Mouse (Mus musculus) CH12.LX (cell line): ENCODE data around the gene Pa2g4. TPM values are rescaled to one million over a fixed set of nuclear protein-coding genes. Genes with fewer than 3 reads are reported as not detected.

Experiments
- DNase-seq: peaks from one replicate; pipeline ENCODE4 v3.0.0-alpha.2; 2013; ENCODE audit errors: extremely low read depth
- H3K27ac ChIP-seq: 2 replicates; pipeline ENCODE4 v1.5.1; 2012; ENCODE audit warnings: low read depth, mild to moderate bottlenecking, control low read depth, moderate library complexity; ENCODE audit not compliant: insufficient read depth
- H3K27me3 ChIP-seq: replicated peaks from 2 replicates; pipeline ENCODE3; 2012; ENCODE audit warnings: inconsistent platforms
- H3K36me3 ChIP-seq, 2 experiments: replicated peaks in 1 of 2; 2 replicates each; pipeline versions ENCODE3 to v1.6.1; 2012; ENCODE audit warnings: inconsistent platforms in 1 of 2, low read length in 1 of 2, mild to moderate bottlenecking in 1 of 2, mixed read lengths in 1 of 2, moderate library complexity in 1 of 2; ENCODE audit not compliant: control insufficient read depth in 1 of 2, insufficient read depth in 1 of 2
- H3K4me1 ChIP-seq, 2 experiments: 2 replicates each; pipeline ENCODE4 v1.6.1; 2012; ENCODE audit warnings: inconsistent platforms in 1 of 2, moderate library complexity in 1 of 2; ENCODE audit not compliant: insufficient read depth in 2 of 2, control insufficient read depth in 1 of 2
- H3K4me2 ChIP-seq: 2 replicates; pipeline ENCODE4 v1.6.1; 2012; ENCODE audit warnings: low read depth, mild to moderate bottlenecking, control low read depth; ENCODE audit not compliant: poor library complexity, insufficient read depth, severe bottlenecking
- H3K4me3 ChIP-seq, 3 experiments: fragments of 150-350 bp in 1 of 3; sonication (generic) in 1 of 3; replicated peaks in 1 of 3; 2 replicates each; pipeline versions ENCODE3 to v1.5.1; 2011 to 2012; ENCODE audit warnings: low read depth in 2 of 3, low read length in 2 of 3, mild to moderate bottlenecking in 2 of 3, moderate library complexity in 2 of 3, control low read depth in 1 of 3, improper control_type of control experiment in 1 of 3, inconsistent platforms in 1 of 3, mixed read lengths in 1 of 3; ENCODE audit not compliant: poor library complexity in 1 of 3
- H3K79me2 ChIP-seq: replicated peaks from 2 replicates; pipeline ENCODE4 v1.6.1; 2012; ENCODE audit warnings: mild to moderate bottlenecking, moderate library complexity; ENCODE audit not compliant: control insufficient read depth, poor library complexity, insufficient read depth, severe bottlenecking; ENCODE audit errors: extremely low read depth
- H3K9ac ChIP-seq: 2 replicates; pipeline ENCODE4 v1.6.1; 2012; ENCODE audit warnings: low read depth, mild to moderate bottlenecking, control low read depth, moderate library complexity; ENCODE audit not compliant: insufficient read depth
- H3K9me3 ChIP-seq: replicated peaks from 2 replicates; pipeline ENCODE3; 2012; ENCODE audit warnings: low read length, inconsistent platforms, mixed read lengths
- BHLHE40 ChIP-seq: IDR thresholded peaks from 2 replicates; pipeline ENCODE4 v1.6.1; 2011; ENCODE audit warnings: mild to moderate bottlenecking, low read depth, low read length, improper control_type of control experiment
- CHD1 ChIP-seq: IDR thresholded peaks from 2 replicates; pipeline ENCODE4 v1.6.1; 2012; ENCODE audit warnings: low read depth, low read length, improper control_type of control experiment, inconsistent platforms
- CHD2 ChIP-seq: IDR thresholded peaks from 2 replicates; pipeline ENCODE4 v1.6.1; 2011; ENCODE audit warnings: low read length, improper control_type of control experiment
- CTCF ChIP-seq, 2 experiments: IDR thresholded peaks in 1 of 2; conservative IDR thresholded peaks in 1 of 2; 2 replicates each; pipeline ENCODE4 v1.5.1; 2011 to 2012; ENCODE audit warnings: low read depth in 2 of 2, low read length in 2 of 2, improper control_type of control experiment in 1 of 2, inconsistent platforms in 1 of 2, mild to moderate bottlenecking in 1 of 2, moderate library complexity in 1 of 2
- ELF1 ChIP-seq: IDR thresholded peaks from 2 replicates; pipeline ENCODE4 v1.6.1; 2014; ENCODE audit warnings: low read depth, mild to moderate bottlenecking, inconsistent platforms, low read length, improper control_type of control experiment
- EP300 ChIP-seq: IDR thresholded peaks from 2 replicates; pipeline ENCODE4 v1.6.1; 2011; ENCODE audit warnings: low read length, improper control_type of control experiment
- GABPA ChIP-seq: IDR thresholded peaks from 2 replicates; pipeline ENCODE4 v1.6.1; 2012; ENCODE audit warnings: low read depth, low read length, improper control_type of control experiment, inconsistent platforms; ENCODE audit not compliant: insufficient replicate concordance
- HCFC1 ChIP-seq: IDR thresholded peaks from 2 replicates; pipeline ENCODE4 v1.6.1; 2012; ENCODE audit warnings: low read depth, mild to moderate bottlenecking, inconsistent platforms, low read length, improper control_type of control experiment
- IRF4 ChIP-seq: IDR thresholded peaks from 2 replicates; pipeline ENCODE4 v1.6.1; 2014; ENCODE audit warnings: low read depth, mild to moderate bottlenecking, inconsistent platforms, low read length, improper control_type of control experiment
- JUND ChIP-seq: conservative IDR thresholded peaks from 2 replicates; pipeline ENCODE4 v1.6.1; 2011; ENCODE audit warnings: low read depth, low read length, improper control_type of control experiment
- KAT2A ChIP-seq: IDR thresholded peaks from 2 replicates; pipeline ENCODE4 v1.6.1; 2012; ENCODE audit warnings: low read length, improper control_type of control experiment, inconsistent platforms; ENCODE audit not compliant: insufficient replicate concordance
- MAX ChIP-seq: IDR thresholded peaks from 2 replicates; pipeline ENCODE4 v1.6.1; 2011; ENCODE audit warnings: low read length, improper control_type of control experiment
- MAZ ChIP-seq: IDR thresholded peaks from 2 replicates; pipeline ENCODE4 v1.6.1; 2012; ENCODE audit warnings: low read depth, mild to moderate bottlenecking, inconsistent platforms, low read length, improper control_type of control experiment, moderate library complexity
- MEF2A ChIP-seq: IDR thresholded peaks from 2 replicates; pipeline ENCODE4 v1.6.1; 2014; ENCODE audit warnings: low read depth, mild to moderate bottlenecking, inconsistent platforms, low read length, improper control_type of control experiment, borderline replicate concordance
- MXI1 ChIP-seq: IDR thresholded peaks from 2 replicates; pipeline ENCODE4 v1.6.1; 2011; ENCODE audit warnings: mild to moderate bottlenecking, low read depth, low read length, improper control_type of control experiment
- MYC ChIP-seq: IDR thresholded peaks from 2 replicates; pipeline ENCODE4 v1.6.1; 2011; ENCODE audit warnings: low read depth, mild to moderate bottlenecking, improper control_type of control experiment, low read length
- NELFE ChIP-seq: IDR thresholded peaks from 2 replicates; pipeline ENCODE4 v1.6.1; 2011; ENCODE audit warnings: low read depth, low read length, improper control_type of control experiment
- NRF1 ChIP-seq: IDR thresholded peaks from 2 replicates; pipeline ENCODE4 v1.6.1; 2014; ENCODE audit warnings: low read depth, mild to moderate bottlenecking, inconsistent platforms, low read length, improper control_type of control experiment, moderate library complexity
- PAX5 ChIP-seq: IDR thresholded peaks from 2 replicates; pipeline ENCODE4 v1.6.1; 2012; ENCODE audit warnings: low read length, inconsistent platforms, mixed read lengths
- RAD21 ChIP-seq: IDR thresholded peaks from 2 replicates; pipeline ENCODE4 v1.6.1; 2011; ENCODE audit warnings: low read depth, mild to moderate bottlenecking, low read length, improper control_type of control experiment, moderate library complexity
- RCOR1 ChIP-seq: conservative IDR thresholded peaks from 2 replicates; pipeline ENCODE4 v1.6.1; 2012; ENCODE audit warnings: low read depth, mild to moderate bottlenecking, inconsistent platforms, low read length, improper control_type of control experiment
- SMC3 ChIP-seq: IDR thresholded peaks from 2 replicates; pipeline ENCODE4 v1.6.1; 2011; ENCODE audit warnings: low read depth, low read length, improper control_type of control experiment
- TBP ChIP-seq: conservative IDR thresholded peaks from 2 replicates; pipeline ENCODE4 v1.6.1; 2011; ENCODE audit warnings: low read depth, low read length, improper control_type of control experiment
- UBTF ChIP-seq: IDR thresholded peaks from 2 replicates; pipeline ENCODE4 v1.6.1; 2012; ENCODE audit warnings: low read depth, mild to moderate bottlenecking, inconsistent platforms, low read length, improper control_type of control experiment, moderate library complexity
- USF1 ChIP-seq: IDR thresholded peaks from 2 replicates; pipeline ENCODE4 v1.6.1; 2014; ENCODE audit warnings: low read depth, mild to moderate bottlenecking, inconsistent platforms, low read length, improper control_type of control experiment
- USF2 ChIP-seq: conservative IDR thresholded peaks from 2 replicates; pipeline ENCODE4 v1.6.1; 2011; ENCODE audit warnings: low read depth, low read length, improper control_type of control experiment
- ZC3H11A ChIP-seq: IDR thresholded peaks from 2 replicates; pipeline ENCODE4 v1.6.1; 2012; ENCODE audit warnings: low read depth, mild to moderate bottlenecking, inconsistent platforms, low read length, improper control_type of control experiment
- dilution Hi-C: fragments of 300-500 bp; cut with MboI; formaldehyde crosslinking; loops from 2 replicates; pipeline ENCODE4 v1.14.3; 2020; ENCODE audit warnings: low sequenced_read_pairs; ENCODE audit not compliant: extremely low pct_unique_long_range_greater_than_20kb, extremely low pct_ligation_motif_present
- in situ Hi-C: fragments of 300-500 bp; cut with MboI; formaldehyde crosslinking; loops from 3 replicates; pipeline ENCODE4 v1.14.3; 2019; ENCODE audit warnings: low sequenced_read_pairs, low pct_ligation_motif_present, low pct_unique_long_range_greater_than_20kb, mixed read lengths
- polyA plus RNA-seq: library from polyadenylated mRNA; unstranded; fragments of >175 nt; gene quantifications from 2 replicates; pipeline ENCODE4 v1.2.1, GENCODE M21; 2012; ENCODE audit warnings: low read depth; ENCODE audit not compliant: insufficient read length
- total RNA-seq, 2 experiments: library from RNA; depleted of rRNA; stranded (reverse); fragments of 300-350 nt in 1 of 2; fragments of >200 nt in 1 of 2; gene quantifications; 2 replicates each; pipeline ENCODE4 v1.2.3; 2012 to 2014

The Pa2g4 gene
- total and polyA plus RNA-seq, 3 experiments: 129 to 550 (median 133) TPM

DNA sequence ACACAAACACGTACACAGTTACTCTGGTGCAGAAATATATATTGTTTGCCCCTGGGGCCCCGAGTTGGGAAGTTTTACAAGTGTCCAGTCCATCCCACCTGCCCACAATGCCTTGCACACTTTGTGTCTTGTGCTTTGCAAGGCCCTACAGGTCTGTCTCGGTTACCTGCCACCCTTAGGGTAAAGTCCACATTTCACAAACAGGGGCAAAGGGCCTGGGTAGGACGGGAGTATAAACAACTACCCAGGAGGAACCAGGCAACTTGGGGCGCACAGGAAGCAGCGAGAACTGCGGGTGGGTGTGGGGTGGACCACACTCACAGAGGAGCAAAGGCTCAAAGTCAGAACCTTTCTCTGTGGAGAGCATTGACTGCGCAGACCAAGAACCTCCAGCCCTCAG lies 21.9 kb upstream of the Pa2g4 start:
- no peaks in the 10 kb centered on the region for H3K36me3 ChIP-seq
- H3K4me2 ChIP-seq: no peak overlapping the region
- H3K4me3 ChIP-seq: no peak overlapping the region
- peaks cover 0 to 26% of the 10 kb centered on the region in 2 experiments; a peak in 2 of 4 replicates for H3K4me1 ChIP-seq
- no peaks in the 10 kb centered on the region for H3K79me2 ChIP-seq
- in situ Hi-C loops (no loop called here), dilution Hi-C loops (no loop called here)
- TF ChIP-seq NELFE: no peak
- peaks cover 74% of the 10 kb centered on the region for H3K27me3 ChIP-seq
- H3K27ac ChIP-seq: no peak overlapping the region
- H3K9me3 ChIP-seq: no peaks in the 10 kb centered on the region
- H3K9ac ChIP-seq: no peak overlapping the region
- DNase-seq: no peak

- Histone ChIP-seq H3K9me3 (no peaks in the 10 kb centered on the region), H3K79me2 (no peaks in the 10 kb centered on the region), H3K4me2 (peak overlapping the region; percentile 21; the same call in 1 of the 2 replicates), H3K36me3 (no peaks in the 10 kb centered on the region), H3K27ac (no peak overlapping the region), H3K9ac (no peak overlapping the region), H3K27me3 (peaks cover 69% of the 10 kb centered on the region), H3K4me3 (no peak overlapping the region), H3K4me1 (peaks cover 0 to 26% of the 10 kb centered on the region in 2 experiments; a peak in 2 of 4 replicates)
- no peak for TF ChIP-seq MAX
- TF ChIP-seq RAD21: no peak
- TF ChIP-seq HCFC1: no peak
- TF ChIP-seq ELF1: no peak
- TF ChIP-seq TBP: no peak
- no peak for TF ChIP-seq MEF2A
- no peak for TF ChIP-seq CHD1
- no peak for TF ChIP-seq CHD2
- no peak for TF ChIP-seq SMC3
- no peak for TF ChIP-seq MYC
- no peak for TF ChIP-seq MAZ
- DNase-seq: no peak
- dilution Hi-C loops (no loop called here), in situ Hi-C loops (no loop called here)
Observed at GRCm38 (mm10) chr10:128587120-128587519, 21.3 kb upstream of the Pa2g4 start.

DNA sequence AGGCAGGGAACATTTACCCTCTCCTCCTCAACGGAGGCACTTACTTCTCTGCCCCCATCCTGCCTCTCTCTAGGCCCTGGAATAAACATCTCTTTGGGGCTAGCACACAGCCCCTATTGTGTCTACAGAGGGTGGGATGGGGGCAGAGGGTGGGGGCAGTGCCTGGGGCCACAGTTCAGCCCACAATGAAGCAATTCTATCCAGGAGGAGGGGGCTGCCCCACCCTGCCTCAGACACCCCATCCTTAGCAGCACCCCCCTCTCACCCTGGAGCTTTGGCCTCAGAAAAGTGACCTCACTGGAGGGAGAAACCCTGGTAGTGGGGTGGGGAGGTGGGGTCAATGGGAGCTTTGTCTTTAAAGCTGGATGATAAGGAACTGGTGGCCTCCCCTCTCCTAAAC lies 20.8 kb upstream of the Pa2g4 start:
- in situ Hi-C loops: no loop called here
- dilution Hi-C loops: no loop called here

More for the DNA sequence above, 20.8 kb upstream of the Pa2g4 start:
- Histone ChIP-seq H3K4me3 (no peak overlapping the region), H3K36me3 (no peaks in the 10 kb centered on the region), H3K27me3 (peaks cover 70% of the 10 kb centered on the region), H3K27ac (no peak overlapping the region), H3K4me2 (no peak overlapping the region), H3K9me3 (no peaks in the 10 kb centered on the region), H3K79me2 (no peaks in the 10 kb centered on the region), H3K9ac (no peak overlapping the region), H3K4me1 (peaks cover 0 to 26% of the 10 kb centered on the region in 2 experiments; a peak in 2 of 4 replicates)
- TF ChIP-seq JUND: no peak
- TF ChIP-seq IRF4: no peak
- TF ChIP-seq CTCF (conservative IDR thresholded peaks at IDR 0.05 in 1 of 2, IDR thresholded peaks at IDR 0.05 in 1 of 2; ENCODE audit: low read depth in 2 of 2, low read length in 2 of 2): no peak
- TF ChIP-seq MXI1: no peak
- TF ChIP-seq RAD21: no peak
- TF ChIP-seq KAT2A: no peak
- no peak for TF ChIP-seq UBTF
- no peak for TF ChIP-seq USF2
- TF ChIP-seq ZC3H11A: no peak
- TF ChIP-seq BHLHE40: no peak
- no peak for TF ChIP-seq MAZ
- TF ChIP-seq NRF1: no peak
- no peak for TF ChIP-seq EP300
- no peak for TF ChIP-seq USF1
- TF ChIP-seq GABPA: no peak
- TF ChIP-seq PAX5: no peak
- TF ChIP-seq CHD2: no peak
- TF ChIP-seq CHD1: no peak
- no peak for TF ChIP-seq ELF1
- no peak for TF ChIP-seq RCOR1
- DNase-seq: no peak
